Mouse (Mus musculus): ENCODE data around the gene Gsx1. TPM values are rescaled to one million over a fixed set of nuclear protein-coding genes. Genes with fewer than 3 reads are reported as not detected.

Gene Gsx1
- polyA plus RNA-seq, 1 experiment from 2014 or later = not detected

- Histone ChIP-seq H3K36me3 (ENCODE audit: control insufficient read depth, insufficient read depth) (no peaks in the 10 kb centered on the region), H3K4me1 (replicated peaks; ENCODE audit: control insufficient read depth, insufficient read depth, low read length) (no peaks in the 10 kb centered on the region), H3K9me3 (ENCODE audit: control insufficient read depth) (peaks cover 9% of the 10 kb centered on the region), H3K9ac (ENCODE audit: low read depth, low read length) (no peak overlapping the region), H3K27ac (ENCODE audit: low read depth, low read length) (no peak overlapping the region), H3K27me3 (replicated peaks; ENCODE audit: control insufficient read depth, insufficient read depth, low read length) (peaks cover 60% of the 10 kb centered on the region), H3K4me3 (ENCODE audit: low read depth, low read length) (peak overlapping the region; percentile 41), H3K4me2 (replicated peaks; ENCODE audit: low read depth) (peak overlapping the region; percentile 65)
- no peak for TF ChIP-seq CTCF (IDR thresholded peaks at IDR 0.05; ENCODE audit: low read depth)
- WGBS = under 1% methylated on average over 25 of the region's 26 CpGs
- no peak for ATAC-seq
Observed at GRCm38 (mm10) chr5:147186001-147186431, 2.5 kb upstream of the Gsx1 start.

DNA sequence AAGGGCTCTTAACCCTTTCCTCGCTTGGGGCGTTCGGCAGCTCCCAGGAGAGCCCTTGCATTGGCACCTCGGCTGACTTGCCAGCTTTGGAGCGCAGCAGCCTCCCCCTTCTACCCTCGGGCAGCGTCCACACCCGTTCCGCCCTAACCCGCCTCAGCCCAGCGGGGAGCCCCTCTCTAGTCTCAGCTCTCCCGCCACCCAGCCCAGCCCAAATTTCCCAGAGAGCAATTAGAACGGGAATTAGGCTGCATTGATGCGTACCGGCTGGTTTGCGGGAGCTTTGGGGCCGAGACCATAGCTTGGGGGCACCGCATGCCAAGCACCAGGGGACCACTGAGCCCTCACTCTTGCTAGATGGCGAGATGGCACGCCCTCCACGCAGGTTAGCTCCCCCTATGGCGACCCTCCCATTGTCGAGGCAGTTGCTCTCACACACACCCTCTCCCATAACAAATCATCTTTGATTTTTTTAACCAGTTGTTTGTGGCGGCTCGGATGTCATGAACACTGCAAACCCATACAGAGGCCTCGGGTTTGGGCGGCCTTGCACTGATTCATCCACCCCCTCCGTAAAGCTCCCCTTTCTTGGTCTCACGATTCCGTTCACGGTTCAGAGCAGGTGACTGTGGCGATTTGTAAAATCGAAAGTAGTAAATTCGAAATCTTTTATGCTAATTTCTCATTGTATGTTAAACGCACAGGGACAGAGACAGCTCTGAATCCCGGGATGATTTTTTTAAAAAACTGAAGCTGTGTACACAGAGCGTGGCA, 1.5 kb upstream of the Gsx1 start:
- 2% methylated on average over 37 of the region's 37 CpGs for WGBS
- no peak for ATAC-seq
- TF ChIP-seq CTCF (IDR thresholded peaks at IDR 0.05; ENCODE audit: low read depth) = no peak
- Histone ChIP-seq H3K4me3 (ENCODE audit: low read depth, low read length) (peak overlapping the region; percentile 41), H3K9ac (ENCODE audit: low read depth, low read length) (no peak overlapping the region), H3K36me3 (ENCODE audit: control insufficient read depth, insufficient read depth) (no peaks in the 10 kb centered on the region), H3K27me3 (replicated peaks; ENCODE audit: control insufficient read depth, insufficient read depth, low read length) (peaks cover 69% of the 10 kb centered on the region), H3K27ac (ENCODE audit: low read depth, low read length) (no peak overlapping the region), H3K4me1 (replicated peaks; ENCODE audit: control insufficient read depth, insufficient read depth, low read length) (no peaks in the 10 kb centered on the region), H3K9me3 (ENCODE audit: control insufficient read depth) (peaks cover 9% of the 10 kb centered on the region), H3K4me2 (replicated peaks; ENCODE audit: low read depth) (peak overlapping the region; percentile 65)

DNA sequence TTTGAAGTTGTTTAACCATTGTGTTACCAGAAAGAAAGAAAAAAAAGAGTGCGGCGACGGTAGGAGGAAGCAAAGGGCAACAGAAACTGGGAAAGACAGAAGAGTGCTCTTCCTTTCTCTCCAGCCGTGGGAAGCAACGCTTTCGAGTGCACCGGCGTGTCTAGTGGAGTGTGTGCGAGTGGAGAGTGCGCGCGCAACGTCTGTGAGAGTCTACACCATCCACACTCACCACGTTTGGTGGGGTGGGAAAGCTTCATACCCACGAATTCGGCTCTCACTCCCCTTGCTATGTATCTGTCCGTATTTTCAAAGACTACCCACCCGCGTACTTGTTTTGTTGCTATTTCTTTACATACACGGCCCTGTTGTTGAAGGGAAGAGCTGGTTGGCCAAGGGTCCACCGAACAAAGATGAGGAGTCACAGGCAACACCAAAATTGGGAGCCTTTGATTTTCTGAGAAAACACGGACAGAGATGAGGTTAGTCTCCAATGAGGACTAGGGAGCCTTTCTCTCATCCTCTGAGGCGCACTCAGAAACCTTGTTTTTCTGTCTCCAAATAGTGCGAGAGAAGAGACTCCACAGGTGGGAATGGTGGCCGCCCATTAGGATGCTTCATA, 835 bp upstream of the Gsx1 start:
- peaks cover 71% of the 10 kb centered on the region for H3K27me3 ChIP-seq (replicated peaks; ENCODE audit: control insufficient read depth, insufficient read depth, low read length)
- H3K9ac ChIP-seq (ENCODE audit: low read depth, low read length) = no peak overlapping the region
- peak overlapping the region; percentile 41 for H3K4me3 ChIP-seq (ENCODE audit: low read depth, low read length)
- no peaks in the 10 kb centered on the region for H3K4me1 ChIP-seq (replicated peaks; ENCODE audit: control insufficient read depth, insufficient read depth, low read length)
- H3K4me2 ChIP-seq (replicated peaks; ENCODE audit: low read depth) = peak overlapping the region; percentile 65
- peaks cover 9% of the 10 kb centered on the region for H3K9me3 ChIP-seq (ENCODE audit: control insufficient read depth)
- TF ChIP-seq CTCF (IDR thresholded peaks at IDR 0.05; ENCODE audit: low read depth) = no peak
- H3K27ac ChIP-seq (ENCODE audit: low read depth, low read length) = no peak overlapping the region
- 4% methylated on average over 25 of the region's 25 CpGs for WGBS
- ATAC-seq = no peak
- no peaks in the 10 kb centered on the region for H3K36me3 ChIP-seq (ENCODE audit: control insufficient read depth, insufficient read depth)

- no peak for TF ChIP-seq CTCF (IDR thresholded peaks at IDR 0.05; ENCODE audit: low read depth)
- Histone ChIP-seq H3K27ac (ENCODE audit: low read depth, low read length) (no peak overlapping the region), H3K9ac (ENCODE audit: low read depth, low read length) (no peak overlapping the region), H3K36me3 (ENCODE audit: control insufficient read depth, insufficient read depth) (no peaks in the 10 kb centered on the region), H3K27me3 (replicated peaks; ENCODE audit: control insufficient read depth, insufficient read depth, low read length) (peaks cover 81% of the 10 kb centered on the region), H3K4me2 (replicated peaks; ENCODE audit: low read depth) (peak overlapping the region; percentile 61), H3K4me1 (replicated peaks; ENCODE audit: control insufficient read depth, insufficient read depth, low read length) (no peaks in the 10 kb centered on the region), H3K4me3 (ENCODE audit: low read depth, low read length) (peak overlapping the region; percentile 34), H3K9me3 (ENCODE audit: control insufficient read depth) (no peaks in the 10 kb centered on the region)
- 1% methylated on average over 28 of the region's 28 CpGs for WGBS
- ATAC-seq = no peak
Observed at GRCm38 (mm10) chr5:147189156-147189555, 660 bp downstream of the Gsx1 start.

DNA sequence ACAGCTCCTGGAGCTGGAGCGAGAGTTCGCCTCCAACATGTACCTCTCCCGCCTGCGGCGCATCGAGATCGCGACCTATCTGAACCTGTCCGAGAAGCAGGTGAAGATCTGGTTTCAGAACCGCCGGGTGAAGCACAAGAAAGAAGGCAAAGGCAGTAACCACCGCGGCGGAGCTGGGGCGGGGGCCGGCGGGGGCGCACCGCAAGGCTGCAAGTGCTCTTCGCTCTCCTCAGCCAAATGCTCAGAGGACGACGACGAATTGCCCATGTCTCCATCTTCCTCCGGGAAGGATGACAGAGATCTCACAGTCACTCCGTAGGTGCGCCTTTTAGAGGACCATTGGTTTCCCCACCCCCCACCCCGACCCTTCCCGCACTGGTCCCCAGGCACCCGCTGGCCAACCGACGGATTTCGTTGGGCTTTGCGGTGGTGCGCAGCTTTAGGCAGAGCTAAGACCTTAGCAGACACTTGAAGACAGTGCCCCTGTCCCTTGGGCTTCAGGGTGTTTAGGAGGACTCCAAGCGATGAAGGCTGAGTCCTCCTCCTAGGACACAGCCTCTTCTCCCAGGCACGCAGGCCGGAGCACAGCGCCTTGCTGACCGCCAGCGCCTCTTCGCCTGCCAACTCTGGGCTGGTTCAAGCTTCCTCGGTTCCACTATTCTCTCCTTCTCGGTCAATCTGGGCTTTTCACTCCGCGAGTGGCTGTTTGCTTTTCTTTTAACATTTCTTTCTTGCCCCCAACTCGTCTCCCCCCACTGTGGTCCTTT, 1.5 kb downstream of the Gsx1 start:
- Histone ChIP-seq H3K9me3 (ENCODE audit: control insufficient read depth) (no peaks in the 10 kb centered on the region), H3K4me2 (replicated peaks; ENCODE audit: low read depth) (no peak overlapping the region), H3K27ac (ENCODE audit: low read depth, low read length) (no peak overlapping the region), H3K4me1 (replicated peaks; ENCODE audit: control insufficient read depth, insufficient read depth, low read length) (no peaks in the 10 kb centered on the region), H3K4me3 (ENCODE audit: low read depth, low read length) (no peak overlapping the region), H3K27me3 (replicated peaks; ENCODE audit: control insufficient read depth, insufficient read depth, low read length) (peaks cover 88% of the 10 kb centered on the region), H3K36me3 (ENCODE audit: control insufficient read depth, insufficient read depth) (no peaks in the 10 kb centered on the region), H3K9ac (ENCODE audit: low read depth, low read length) (no peak overlapping the region)
- 1% methylated on average over 46 of the region's 46 CpGs for WGBS
- no peak for ATAC-seq
- no peak for TF ChIP-seq CTCF (IDR thresholded peaks at IDR 0.05; ENCODE audit: low read depth)

GRCm38 (mm10) chr5:147190885-147191284, 2.4 kb downstream of the Gsx1 start:
- Histone ChIP-seq H3K9ac (ENCODE audit: low read depth, low read length) (no peak overlapping the region), H3K36me3 (ENCODE audit: control insufficient read depth, insufficient read depth) (no peaks in the 10 kb centered on the region), H3K9me3 (ENCODE audit: control insufficient read depth) (no peaks in the 10 kb centered on the region), H3K4me2 (replicated peaks; ENCODE audit: low read depth) (no peak overlapping the region), H3K27ac (ENCODE audit: low read depth, low read length) (no peak overlapping the region), H3K27me3 (replicated peaks; ENCODE audit: control insufficient read depth, insufficient read depth, low read length) (peaks cover 85% of the 10 kb centered on the region), H3K4me3 (ENCODE audit: low read depth, low read length) (no peak overlapping the region), H3K4me1 (replicated peaks; ENCODE audit: control insufficient read depth, insufficient read depth, low read length) (no peaks in the 10 kb centered on the region)
- 2% methylated on average over 7 of the region's 7 CpGs for WGBS
- TF ChIP-seq CTCF (IDR thresholded peaks at IDR 0.05; ENCODE audit: low read depth) = no peak
- ATAC-seq = no peak

All from intestine, postnatal 0 days (tissue).